Mouse (Mus musculus): Measurements from ENCODE around the gene Coch. TPM values are rescaled to one million over a fixed set of nuclear protein-coding genes. Genes with fewer than 3 reads are reported as not detected.
"Not testable (repeated sequence)": the region's sequence is repeated elsewhere in the genome, so short reads cannot be mapped to it uniquely, and the experiment has no call there.

The Coch gene
- polyA plus RNA-seq, 1 experiment from 2014 or later: 22.2 TPM

GRCm38 (mm10) chr12:51622670-51623365, 29.7 kb downstream of the Coch start:
- H3K36me3 ChIP-seq (ENCODE audit: control insufficient read depth, insufficient read depth, low read length): 0 out of 2 replicates have a peak, but pooled peaks cover 4% of the 10 kb centered on the region
- H3K9ac ChIP-seq (ENCODE audit: low read depth, low read length): no peak overlapping the region
- H3K9me3 ChIP-seq (replicated peaks; ENCODE audit: control insufficient read depth, low read length, poor library complexity, severe bottlenecking): no peaks in the 10 kb centered on the region
- no peak overlapping the region for H3K27ac ChIP-seq (ENCODE audit: low read length)
- ATAC-seq: peak; percentile 80
- H3K4me3 ChIP-seq (ENCODE audit: low read depth, low read length): no peak overlapping the region
- H3K27me3 ChIP-seq (ENCODE audit: control insufficient read depth, insufficient read depth, low read depth, low read length): no peaks in the 10 kb centered on the region
- H3K4me1 ChIP-seq (ENCODE audit: control insufficient read depth, insufficient read depth, low read length): no peaks in the 10 kb centered on the region
- H3K4me2 ChIP-seq (ENCODE audit: low read length): no peak overlapping the region
- 74% methylated on average over 5 of the region's 5 CpGs for WGBS

- H3K9me3 ChIP-seq (replicated peaks; ENCODE audit: control insufficient read depth, low read length, poor library complexity, severe bottlenecking): no peaks in the 10 kb centered on the region
- H3K4me2 ChIP-seq (ENCODE audit: low read length): no peak overlapping the region
- peak; percentile 36; the same call in 1 of the 2 replicates for ATAC-seq
- H3K27ac ChIP-seq (ENCODE audit: low read length): no peak overlapping the region
- H3K4me3 ChIP-seq (ENCODE audit: low read depth, low read length): no peak overlapping the region
- no peaks in the 10 kb centered on the region for H3K4me1 ChIP-seq (ENCODE audit: control insufficient read depth, insufficient read depth, low read length)
- H3K36me3 ChIP-seq (ENCODE audit: control insufficient read depth, insufficient read depth, low read length): 0 out of 2 replicates have a peak, but pooled peaks cover 4% of the 10 kb centered on the region
- H3K9ac ChIP-seq (ENCODE audit: low read depth, low read length): no peak overlapping the region
- no peaks in the 10 kb centered on the region for H3K27me3 ChIP-seq (ENCODE audit: control insufficient read depth, insufficient read depth, low read depth, low read length)
These were observed 30.2 kb downstream of the Coch start for GRCm38 (mm10) chr12:51623366-51623694.

- Histone ChIP-seq H3K27ac (ENCODE audit: low read length) (no peak overlapping the region), H3K36me3 (ENCODE audit: control insufficient read depth, insufficient read depth, low read length) (no peaks in the 10 kb centered on the region), H3K27me3 (ENCODE audit: control insufficient read depth, insufficient read depth, low read depth, low read length) (no peaks in the 10 kb centered on the region), H3K4me3 (ENCODE audit: low read depth, low read length) (no peak overlapping the region), H3K4me1 (ENCODE audit: control insufficient read depth, insufficient read depth, low read length) (no peaks in the 10 kb centered on the region), H3K9ac (ENCODE audit: low read depth, low read length) (no peak overlapping the region), H3K4me2 (ENCODE audit: low read length) (no peak overlapping the region), H3K9me3 (replicated peaks; ENCODE audit: control insufficient read depth, low read length, poor library complexity, severe bottlenecking) (no peaks in the 10 kb centered on the region)
- no peak for ATAC-seq
- whole genome bisulfite sequencing: 81% methylated on average over 4 of the region's 4 CpGs
These were observed 40.3 kb downstream of the Coch start for GRCm38 (mm10) chr12:51633481-51633880.

- 90% methylated on average over 2 of the region's 2 CpGs for WGBS
These were observed 43.1 kb downstream of the Coch start for GRCm38 (mm10) chr12:51636260-51636659.

GRCm38 (mm10) chr12:51636689-51637470, 43.7 kb downstream of the Coch start:
- no peak for ATAC-seq
- no peak overlapping the region for H3K9ac ChIP-seq (ENCODE audit: low read depth, low read length)
- H3K27ac ChIP-seq (ENCODE audit: low read length): no peak overlapping the region
- no peak overlapping the region for H3K4me3 ChIP-seq (ENCODE audit: low read depth, low read length)
- no peaks in the 10 kb centered on the region for H3K9me3 ChIP-seq (replicated peaks; ENCODE audit: control insufficient read depth, low read length, poor library complexity, severe bottlenecking)
- H3K36me3 ChIP-seq (ENCODE audit: control insufficient read depth, insufficient read depth, low read length): peaks cover 1% of the 10 kb centered on the region; the same call in 1 of the 2 replicates
- H3K27me3 ChIP-seq (ENCODE audit: control insufficient read depth, insufficient read depth, low read depth, low read length): no peaks in the 10 kb centered on the region
- WGBS: 86% methylated on average over 2 of the region's 2 CpGs
- no peak overlapping the region for H3K4me2 ChIP-seq (ENCODE audit: low read length)
- no peaks in the 10 kb centered on the region for H3K4me1 ChIP-seq (ENCODE audit: control insufficient read depth, insufficient read depth, low read length)

More at GRCm38 (mm10) chr12:51636260-51636659, 43.1 kb downstream of the Coch start:
- Histone ChIP-seq H3K27ac (ENCODE audit: low read length) (no peak overlapping the region), H3K9ac (ENCODE audit: low read depth, low read length) (no peak overlapping the region), H3K4me2 (ENCODE audit: low read length) (no peak overlapping the region), H3K9me3 (replicated peaks; ENCODE audit: control insufficient read depth, low read length, poor library complexity, severe bottlenecking) (no peaks in the 10 kb centered on the region), H3K4me3 (ENCODE audit: low read depth, low read length) (no peak overlapping the region), H3K27me3 (ENCODE audit: control insufficient read depth, insufficient read depth, low read depth, low read length) (no peaks in the 10 kb centered on the region), H3K4me1 (ENCODE audit: control insufficient read depth, insufficient read depth, low read length) (no peaks in the 10 kb centered on the region), H3K36me3 (ENCODE audit: control insufficient read depth, insufficient read depth, low read length) (no peaks in the 10 kb centered on the region; the same call in 1 of the 2 replicates)
- no peak for ATAC-seq

- 76% methylated on average over 6 of the region's 6 CpGs for WGBS
- ATAC-seq: no peak
These were observed 48.7 kb downstream of the Coch start for GRCm38 (mm10) chr12:51641871-51642270.

GRCm38 (mm10) chr12:51649401-51649800, 56.3 kb downstream of the Coch start:
- not testable (repeated sequence) for ATAC-seq; H3K4me3 ChIP-seq (ENCODE audit: low read depth, low read length); H3K9ac ChIP-seq (ENCODE audit: low read depth, low read length); H3K27ac ChIP-seq (ENCODE audit: low read length); H3K4me1 ChIP-seq (ENCODE audit: control insufficient read depth, insufficient read depth, low read length); H3K36me3 ChIP-seq (ENCODE audit: control insufficient read depth, insufficient read depth, low read length); H3K27me3 ChIP-seq (ENCODE audit: control insufficient read depth, insufficient read depth, low read depth, low read length); H3K4me2 ChIP-seq (ENCODE audit: low read length); H3K9me3 ChIP-seq (replicated peaks; ENCODE audit: control insufficient read depth, low read length, poor library complexity, severe bottlenecking)

More at GRCm38 (mm10) chr12:51641871-51642270, 48.7 kb downstream of the Coch start:
- Histone ChIP-seq H3K27me3 (ENCODE audit: control insufficient read depth, insufficient read depth, low read depth, low read length) (no peaks in the 10 kb centered on the region), H3K4me1 (ENCODE audit: control insufficient read depth, insufficient read depth, low read length) (no peaks in the 10 kb centered on the region), H3K27ac (ENCODE audit: low read length) (no peak overlapping the region), H3K4me3 (ENCODE audit: low read depth, low read length) (no peak overlapping the region), H3K36me3 (ENCODE audit: control insufficient read depth, insufficient read depth, low read length) (peaks cover 2% of the 10 kb centered on the region; the same call in 1 of the 2 replicates), H3K9ac (ENCODE audit: low read depth, low read length) (no peak overlapping the region), H3K9me3 (replicated peaks; ENCODE audit: control insufficient read depth, low read length, poor library complexity, severe bottlenecking) (no peaks in the 10 kb centered on the region), H3K4me2 (ENCODE audit: low read length) (no peak overlapping the region)

All from midbrain, embryonic 16.5 days (tissue).